Mouse (Mus musculus) T-helper 2 cell (primary cell): Measurements from ENCODE around the gene Dpp6.

Experiments
- in situ Hi-C: fragments of 300-600 bp; cut with MboI, MseI; formaldehyde crosslinking; loops from one replicate; pipeline ENCODE4 v1.15.1; 2025; ENCODE audit warnings: high pct_unique_total_duplicates

Gene Dpp6

DNA sequence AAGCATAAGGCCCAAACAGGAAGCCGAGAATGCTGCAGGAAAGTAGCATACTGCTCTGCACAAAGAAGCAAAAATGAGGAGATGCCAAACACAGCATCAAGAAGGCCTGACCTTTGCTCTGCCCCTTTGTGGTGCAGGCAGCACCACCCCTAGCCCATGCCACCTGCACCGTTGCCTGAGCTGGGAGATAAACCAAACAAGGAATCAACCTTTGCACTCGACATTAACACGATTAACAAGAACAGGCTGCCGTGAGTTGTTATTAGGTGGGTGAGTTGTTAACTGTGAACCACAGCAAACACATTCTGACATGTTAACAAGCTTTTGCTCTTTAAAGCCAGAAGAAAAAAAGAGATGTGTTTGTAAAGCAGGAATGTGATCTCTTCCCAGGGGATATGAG lies 239.4 kb downstream of the Dpp6 start:
- in situ Hi-C loops = no loop called here

DNA sequence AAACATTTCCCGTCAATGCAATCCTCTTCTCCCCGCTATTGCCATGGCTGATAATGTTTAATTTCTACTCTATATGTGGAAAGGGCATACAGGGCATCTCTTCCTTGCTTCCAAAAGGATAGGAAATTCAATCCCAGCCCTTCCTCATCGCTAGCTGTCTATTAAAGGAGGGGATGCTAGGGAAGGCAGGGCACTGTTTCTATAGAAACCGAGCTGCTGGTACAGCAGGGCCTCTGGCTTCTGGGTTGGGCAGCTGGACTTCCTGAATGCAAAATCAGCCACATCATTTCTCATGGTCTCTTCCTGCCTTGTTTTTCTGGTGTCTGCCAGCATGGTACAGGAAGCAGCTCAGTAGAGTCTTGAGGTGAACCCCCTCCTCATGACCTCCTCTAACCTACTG lies 243.1 kb downstream of the Dpp6 start:
- in situ Hi-C loops = no loop called here

DNA sequence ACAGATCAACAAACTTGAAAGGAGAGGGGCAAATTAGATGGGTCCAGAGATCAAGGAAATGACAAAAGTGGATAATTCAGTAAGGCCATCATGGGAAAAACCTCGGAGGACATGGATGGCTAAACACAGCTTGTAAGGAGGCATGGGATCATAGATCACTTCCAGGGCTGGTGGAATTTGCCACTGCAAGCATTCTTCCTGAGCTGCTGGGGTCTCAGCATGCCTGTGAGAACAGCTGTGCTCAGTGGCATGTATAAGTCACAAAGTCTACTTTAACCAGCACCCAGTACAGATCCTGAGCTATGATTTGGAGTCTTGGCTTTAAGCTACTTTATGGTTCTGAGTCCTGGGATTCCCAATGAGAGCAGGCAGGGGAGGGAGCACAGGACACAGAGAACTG lies 246.9 kb downstream of the Dpp6 start:
- in situ Hi-C loops = no loop called here

GRCm38 (mm10) chr5:27066837-27067236 lies 249.8 kb downstream of the Dpp6 start:
- in situ Hi-C loops = no loop called here

DNA sequence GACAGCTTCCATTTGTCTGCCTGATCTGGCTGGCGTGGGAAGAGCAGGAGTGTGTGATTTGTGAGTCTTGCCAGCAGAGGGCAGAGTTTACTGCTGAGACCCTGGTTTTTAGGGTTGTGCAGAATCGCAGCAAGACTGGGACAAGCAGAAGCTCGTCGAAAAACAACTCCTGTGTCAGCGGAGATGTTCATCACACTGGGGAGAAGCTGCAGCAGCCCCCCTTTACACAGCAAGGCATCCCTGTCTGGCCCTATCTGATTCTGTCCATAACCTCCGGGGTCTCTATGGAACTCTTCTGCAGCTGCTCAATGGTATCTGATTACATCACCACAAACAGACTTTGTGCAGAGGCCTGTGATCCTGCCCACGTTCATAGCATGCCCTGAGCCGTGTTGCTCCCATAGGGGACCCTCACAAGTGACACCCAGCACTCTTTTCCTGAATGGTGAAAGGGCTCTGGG lies 258.2 kb downstream of the Dpp6 start:
- in situ Hi-C loops = no loop called here

- in situ Hi-C loops = no loop called here
Measured at GRCm38 (mm10) chr5:27076046-27076445, 259.0 kb downstream of the Dpp6 start.

DNA sequence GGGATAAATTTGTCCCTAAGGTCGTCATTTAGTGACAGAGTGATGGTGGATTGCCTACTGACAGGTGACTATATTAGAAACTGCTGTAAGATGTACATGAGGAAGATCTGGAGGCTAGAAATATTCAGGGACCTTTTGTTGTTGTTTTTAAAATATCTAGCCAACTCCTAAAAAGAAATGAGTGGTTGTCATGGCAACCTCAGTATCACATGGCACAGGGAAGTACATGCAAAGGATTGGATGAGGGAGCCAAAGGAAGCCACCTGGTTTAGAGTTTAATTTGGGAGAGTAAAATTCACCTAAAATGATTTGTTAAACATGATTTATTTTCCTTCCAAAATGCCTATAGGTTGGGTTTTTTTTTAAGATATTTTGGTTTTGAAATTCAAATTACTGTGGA lies 260.8 kb downstream of the Dpp6 start:
- in situ Hi-C loops = no loop called here

GRCm38 (mm10) chr5:27081275-27081674 lies 264.3 kb downstream of the Dpp6 start:
- in situ Hi-C loops = no loop called here

- in situ Hi-C loops = no loop called here
Measured at GRCm38 (mm10) chr5:27083762-27084161, 266.8 kb downstream of the Dpp6 start.

DNA sequence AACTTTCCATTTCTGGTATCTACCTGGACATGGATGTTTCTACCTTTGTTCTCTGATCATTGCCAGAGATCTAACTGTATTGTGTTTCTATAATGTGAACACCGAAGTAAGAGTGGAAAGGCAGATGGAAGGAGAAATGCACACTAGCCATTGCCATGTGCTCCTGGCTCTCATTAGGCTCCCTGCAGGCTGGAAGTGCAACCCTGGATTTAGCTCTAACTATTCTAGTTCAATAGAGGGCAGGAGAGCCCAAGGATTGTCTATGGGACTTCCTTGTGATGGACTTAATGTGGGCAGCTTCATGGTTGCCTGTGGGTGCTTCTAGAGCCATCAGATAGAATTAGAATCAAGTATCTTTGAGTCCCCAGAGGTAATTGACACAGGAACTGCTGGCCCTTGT lies 291.2 kb downstream of the Dpp6 start:
- in situ Hi-C loops = no loop called here

- in situ Hi-C loops = no loop called here
Measured at GRCm38 (mm10) chr5:27122479-27122878, 305.5 kb downstream of the Dpp6 start.

DNA sequence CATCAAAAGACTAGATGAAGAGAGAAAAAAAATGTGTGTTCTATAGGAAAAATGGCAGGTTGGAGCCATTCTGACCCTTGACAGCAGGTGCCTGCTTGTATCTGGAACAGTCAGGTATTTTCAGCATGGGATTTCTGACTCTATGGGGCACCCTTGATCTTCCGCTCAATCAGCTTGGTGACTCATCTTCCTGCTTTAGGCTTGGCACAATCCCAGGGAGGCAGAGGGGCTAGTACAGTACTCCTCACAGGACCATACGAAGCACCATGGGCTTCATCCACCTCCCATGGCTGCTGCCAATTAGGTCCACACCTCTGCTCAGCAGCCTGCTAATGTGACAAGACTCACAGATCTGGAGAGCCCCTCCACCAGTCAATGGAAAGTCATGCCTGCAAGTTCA lies 305.9 kb downstream of the Dpp6 start:
- in situ Hi-C loops = no loop called here

DNA sequence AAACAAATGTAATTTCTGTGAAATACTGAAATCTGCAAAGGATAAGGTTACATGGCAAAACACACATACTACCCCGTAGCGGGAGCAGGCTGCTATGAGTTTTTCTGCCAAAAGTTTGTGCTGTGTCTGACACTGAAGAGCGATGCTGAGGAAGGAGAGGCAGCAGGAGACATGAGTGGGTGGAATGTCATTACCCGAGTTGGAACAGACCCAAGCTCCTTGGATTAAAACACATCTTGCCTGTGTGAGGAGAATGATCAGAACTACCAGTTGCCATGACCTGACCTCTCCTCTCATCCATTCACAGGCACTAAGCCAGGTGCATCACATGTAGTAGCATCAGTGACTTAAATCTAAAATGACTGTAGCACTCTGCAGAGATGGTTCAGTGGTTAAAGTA lies 309.0 kb downstream of the Dpp6 start:
- in situ Hi-C loops = no loop called here

GRCm38 (mm10) chr5:27133196-27133595 lies 316.2 kb downstream of the Dpp6 start:
- in situ Hi-C loops = no loop called here

DNA sequence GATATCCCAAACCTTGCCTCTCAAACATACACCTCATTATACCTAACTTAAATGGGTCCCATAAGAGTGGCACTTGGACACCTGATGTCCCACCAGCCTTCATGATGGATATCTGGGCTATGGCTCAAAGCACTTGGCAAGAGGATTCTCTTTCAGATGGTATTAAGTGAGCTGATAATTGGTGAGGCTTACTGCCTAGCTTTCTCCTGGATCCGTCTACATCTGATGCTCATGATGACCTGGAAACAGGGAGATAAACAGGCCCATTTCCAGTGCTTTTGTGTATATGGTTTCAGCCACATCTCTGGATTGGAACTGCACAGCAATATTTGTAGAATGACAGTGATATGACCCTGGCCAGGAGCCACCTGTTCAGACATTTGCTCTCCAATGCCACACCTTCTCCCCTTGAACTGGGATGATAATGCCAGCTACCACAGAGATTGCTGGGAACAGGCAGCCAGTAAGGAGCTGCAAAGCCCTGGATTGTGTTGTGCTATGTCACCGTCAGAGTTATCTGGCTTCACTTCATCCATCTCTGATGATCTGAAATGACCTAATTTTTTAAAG lies 317.5 kb downstream of the Dpp6 start:
- in situ Hi-C loops = no loop called here

DNA sequence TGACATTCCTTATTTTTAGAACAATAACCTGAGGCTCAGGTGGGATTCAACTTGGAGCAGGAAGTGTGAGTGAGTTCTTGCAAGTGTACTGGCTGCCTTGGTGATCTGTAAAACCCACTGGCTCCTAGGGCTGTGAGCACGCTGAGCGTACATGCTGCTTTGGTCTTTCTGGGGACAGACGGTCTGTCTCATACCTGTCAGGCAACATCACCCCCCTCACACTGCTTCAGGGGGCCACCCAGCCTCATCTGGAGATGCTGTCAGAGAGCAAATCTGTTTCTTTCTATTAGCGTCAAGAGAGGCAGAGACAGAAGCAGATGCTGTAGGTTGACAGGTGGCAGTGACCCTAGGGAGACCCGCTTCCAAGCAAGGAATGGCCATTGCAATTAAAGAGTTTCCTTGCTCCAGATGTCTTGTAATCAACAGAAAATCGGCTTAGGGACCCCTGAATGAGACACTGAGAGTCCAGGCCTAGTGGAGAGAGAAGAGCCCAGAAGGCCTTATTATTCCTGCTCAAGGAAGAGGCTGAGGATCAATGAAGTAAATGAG lies 330.5 kb downstream of the Dpp6 start:
- in situ Hi-C loops = no loop called here

DNA sequence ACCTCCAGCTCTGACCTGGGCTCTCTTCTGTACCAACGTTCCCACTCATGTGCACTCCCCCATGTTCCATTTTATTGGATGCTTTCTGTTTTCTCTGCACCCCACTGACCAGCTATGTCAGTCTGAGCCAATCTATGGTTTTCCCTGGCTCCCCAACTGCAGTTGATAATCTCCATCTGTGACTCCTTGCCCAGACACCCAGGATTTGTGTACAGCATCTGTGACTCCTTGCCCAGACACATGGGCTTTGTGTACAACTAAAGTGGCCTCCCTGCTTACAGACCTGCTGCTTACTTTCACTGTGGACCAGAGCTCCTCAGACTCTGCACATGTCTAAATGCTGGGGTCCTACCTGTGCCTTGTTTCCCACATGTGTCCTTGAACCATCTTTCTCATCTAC lies 334.0 kb downstream of the Dpp6 start:
- in situ Hi-C loops = no loop called here

DNA sequence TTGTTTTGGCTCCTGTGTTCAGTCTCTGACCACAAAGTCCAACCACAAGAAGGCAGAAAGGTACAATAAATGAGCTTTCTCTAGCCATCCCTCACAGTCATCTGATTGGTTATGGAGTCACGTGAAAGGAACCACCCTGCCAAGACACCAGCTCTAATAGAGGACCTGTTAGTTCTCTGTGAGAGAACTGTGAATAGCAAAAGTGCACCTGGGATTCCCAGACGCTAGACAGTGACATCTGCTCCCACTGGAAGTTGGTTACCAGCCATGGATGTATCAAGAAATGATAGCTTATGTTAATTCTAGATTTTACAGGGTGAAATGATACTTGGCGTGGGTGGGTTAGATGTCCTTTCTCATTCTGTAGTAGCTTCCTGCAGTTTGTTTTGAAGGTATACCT lies 338.7 kb downstream of the Dpp6 start:
- in situ Hi-C loops = no loop called here

DNA sequence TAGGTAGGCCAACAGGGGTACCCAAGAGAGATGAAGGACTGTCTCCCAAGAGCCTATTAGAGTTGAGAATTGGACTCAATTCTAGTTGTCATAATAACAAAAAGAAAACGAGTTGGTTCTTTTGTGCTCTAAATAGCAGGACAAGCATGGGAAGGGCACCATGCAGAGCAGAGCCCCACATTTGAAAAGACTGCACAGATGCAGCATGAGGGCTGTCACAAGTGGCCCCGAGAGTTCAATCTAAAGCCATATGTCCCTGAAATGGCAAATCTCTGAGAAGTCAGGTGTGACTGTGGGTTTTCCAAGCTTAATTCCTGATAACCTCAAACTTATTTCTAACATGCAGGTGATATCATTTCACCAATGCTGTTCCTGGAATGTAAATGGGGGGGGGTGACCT lies 339.4 kb downstream of the Dpp6 start:
- in situ Hi-C loops = no loop called here

GRCm38 (mm10) chr5:27161122-27161645 lies 344.2 kb downstream of the Dpp6 start:
- in situ Hi-C loops = no loop called here

- in situ Hi-C loops = loop anchor here (5.0 kb wide), 1 partner anchor 64 kb away; no protein-coding TSS in a partner anchor
Measured at GRCm38 (mm10) chr5:27168550-27168949, 351.5 kb downstream of the Dpp6 start.

DNA sequence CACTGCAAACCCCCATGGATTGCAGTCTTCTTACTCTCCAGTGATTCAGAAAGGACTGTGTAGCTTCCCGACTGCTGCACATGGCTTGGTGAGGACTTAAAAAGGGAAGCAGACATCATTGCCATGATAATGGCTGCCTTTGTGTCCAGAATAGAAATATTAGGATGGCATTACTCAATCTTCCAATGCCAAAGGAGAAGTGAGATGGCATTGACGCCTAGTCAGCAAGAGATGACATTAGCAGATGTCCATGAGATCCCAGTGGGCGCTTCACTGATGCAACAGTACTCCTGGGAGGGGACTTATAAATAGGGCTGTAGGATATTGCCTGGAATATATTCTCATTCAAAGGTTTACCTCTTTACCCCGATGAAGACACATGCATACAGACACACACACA lies 368.0 kb downstream of the Dpp6 start:
- in situ Hi-C loops = no loop called here

DNA sequence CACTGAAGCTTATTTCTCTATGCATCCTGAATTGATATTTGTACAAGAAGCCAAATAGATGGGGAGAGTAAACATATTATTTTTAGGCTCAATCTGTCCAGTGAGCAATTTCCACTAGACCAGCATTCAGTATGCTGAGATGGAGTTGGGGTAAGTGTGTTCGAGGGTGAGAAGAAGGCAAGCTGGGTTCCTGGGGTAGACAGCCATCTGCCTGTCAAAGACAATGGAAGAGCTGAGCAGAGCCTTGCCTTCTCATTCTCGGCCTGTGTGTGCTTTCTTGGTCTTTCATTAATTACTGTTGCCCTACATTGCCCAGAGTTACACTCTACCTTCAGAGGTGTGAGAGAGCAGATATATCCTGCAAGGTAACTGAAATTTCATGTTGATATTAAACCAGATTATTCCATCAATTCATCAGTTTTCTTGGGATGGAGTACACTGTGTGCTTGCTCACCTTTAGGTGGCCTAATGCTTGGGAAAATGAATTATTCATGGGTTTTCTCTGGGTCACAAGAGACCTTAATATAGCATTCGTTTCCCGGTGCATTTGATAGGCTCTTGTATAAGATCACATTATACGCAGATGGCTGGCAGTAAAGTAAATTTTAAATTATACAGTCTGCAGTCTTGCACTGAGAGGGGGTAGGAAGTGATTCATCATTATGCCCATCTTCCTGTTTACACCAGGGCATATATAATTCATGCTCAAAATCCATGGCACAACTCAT lies 374.4 kb downstream of the Dpp6 start:
- in situ Hi-C loops = no loop called here
